Mouse (Mus musculus) hindbrain, embryonic 10.5 days (tissue): ENCODE measurements around the gene Sstr5. TPM values are rescaled to one million over a fixed set of nuclear protein-coding genes. Genes with fewer than 3 reads are reported as not detected.

Source experiments
- DNase-seq: peaks from one replicate; pipeline ENCODE4 v3.0.0-alpha.2; 2017; ENCODE audit warnings: low spot score
- H3K27ac ChIP-seq: fragments of 300-500 bp; sonication (generic); 2 replicates; pipeline ENCODE4 v1.5.1; 2016; ENCODE audit warnings: mild to moderate bottlenecking, moderate library complexity
- H3K27me3 ChIP-seq: fragments of 300-500 bp; sonication (generic); 2 replicates; pipeline ENCODE4 v1.6.1; 2016; ENCODE audit warnings: mild to moderate bottlenecking; ENCODE audit not compliant: poor library complexity, insufficient read depth, severe bottlenecking
- H3K36me3 ChIP-seq: fragments of 300-500 bp; sonication (generic); 2 replicates; pipeline ENCODE4 v1.6.1; 2016; ENCODE audit warnings: mild to moderate bottlenecking, moderate library complexity
- H3K4me1 ChIP-seq: fragments of 300-500 bp; sonication (generic); replicated peaks from 2 replicates; pipeline ENCODE4 v1.6.1; 2016; ENCODE audit warnings: mild to moderate bottlenecking
- H3K4me3 ChIP-seq: fragments of 300-500 bp; sonication (generic); 2 replicates; pipeline ENCODE4 v1.5.1; 2016; ENCODE audit warnings: mild to moderate bottlenecking, moderate library complexity
- H3K9me3 ChIP-seq: fragments of 300-500 bp; sonication (generic); 2 replicates; pipeline ENCODE4 v1.6.1; 2016; ENCODE audit warnings: mild to moderate bottlenecking, moderate library complexity
- WGBS: fragments of 180-500 bp; shearing (Covaris S2); methylation state at CpG from one replicate; pipeline ENCODE4 v1.1.7; 2016; 5-methylcytosine and 5-hydroxymethylcytosine counted together
- polyA plus RNA-seq: library from polyadenylated mRNA; unstranded; fragments of >200 nt; fragmentation: Nextera tagmentation; extraction: Ambion mirVana; gene quantifications from 2 replicates; pipeline ENCODE4 v1.2.1, GENCODE M21; 2016

Sstr5 gene
- polyA plus RNA-seq, 1 experiment from 2014 or later: 0.27 TPM

DNA sequence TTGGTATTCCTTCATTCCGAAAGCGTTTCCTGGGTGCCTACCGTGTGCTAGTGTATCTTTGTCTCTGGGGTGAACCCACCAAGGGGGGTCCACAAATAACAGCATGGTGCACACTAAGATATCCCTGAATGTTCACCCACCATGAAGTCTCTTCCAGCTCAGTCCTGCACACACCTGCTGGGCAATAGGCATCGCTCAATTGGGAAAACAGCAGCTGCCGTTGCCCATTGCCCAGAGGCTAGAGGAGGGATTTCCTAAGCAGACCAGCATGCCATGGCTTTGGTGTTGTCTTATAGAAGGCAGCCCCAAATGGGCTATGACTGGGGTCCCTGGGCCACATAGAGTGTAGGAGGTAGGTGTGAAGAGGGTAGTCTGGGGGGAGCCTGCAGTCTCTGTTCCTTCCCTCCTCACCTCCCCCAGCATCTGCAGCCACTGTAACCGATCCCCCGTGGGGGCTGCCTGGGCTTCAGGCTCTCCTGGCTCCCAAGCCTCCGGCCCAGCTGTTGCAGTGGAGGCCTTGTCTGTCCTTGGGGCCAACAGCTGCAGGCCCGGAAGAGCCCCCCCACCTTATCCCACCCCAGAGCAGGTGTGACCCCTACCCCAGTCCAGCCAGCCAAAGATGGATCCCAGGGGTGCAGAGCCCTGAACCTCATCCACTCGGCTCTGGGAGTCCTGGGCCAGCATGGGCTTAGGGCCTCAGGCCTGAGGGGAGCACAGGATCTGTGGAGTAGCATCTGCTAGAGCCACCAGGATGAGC, 13.2 kb upstream of the Sstr5 start:
- Histone ChIP-seq H3K27me3 (peaks cover 10% of the 10 kb centered on the region; the same call in 1 of the 2 replicates), H3K4me1 (peaks cover 17% of the 10 kb centered on the region), H3K27ac (peak overlapping the region; percentile 16; the same call in 1 of the 2 replicates), H3K36me3 (no peaks in the 10 kb centered on the region), H3K4me3 (no peak overlapping the region), H3K9me3 (peaks cover 4% of the 10 kb centered on the region; the same call in 1 of the 2 replicates)
- no peak for DNase-seq
- WGBS: 82% methylated on average over 10 of the region's 10 CpGs

- Histone ChIP-seq H3K4me3 (no peak overlapping the region), H3K27ac (peak overlapping the region; percentile 17; the same call in 1 of the 2 replicates), H3K36me3 (no peaks in the 10 kb centered on the region), H3K4me1 (peaks cover 17% of the 10 kb centered on the region), H3K27me3 (peaks cover 10% of the 10 kb centered on the region; the same call in 1 of the 2 replicates), H3K9me3 (peaks cover 3% of the 10 kb centered on the region; the same call in 1 of the 2 replicates)
- peak; percentile 70 for DNase-seq
- WGBS: 61% methylated on average over 7 of the region's 7 CpGs
Measured at GRCm38 (mm10) chr17:25508860-25509577, 11.9 kb upstream of the Sstr5 start.

DNA sequence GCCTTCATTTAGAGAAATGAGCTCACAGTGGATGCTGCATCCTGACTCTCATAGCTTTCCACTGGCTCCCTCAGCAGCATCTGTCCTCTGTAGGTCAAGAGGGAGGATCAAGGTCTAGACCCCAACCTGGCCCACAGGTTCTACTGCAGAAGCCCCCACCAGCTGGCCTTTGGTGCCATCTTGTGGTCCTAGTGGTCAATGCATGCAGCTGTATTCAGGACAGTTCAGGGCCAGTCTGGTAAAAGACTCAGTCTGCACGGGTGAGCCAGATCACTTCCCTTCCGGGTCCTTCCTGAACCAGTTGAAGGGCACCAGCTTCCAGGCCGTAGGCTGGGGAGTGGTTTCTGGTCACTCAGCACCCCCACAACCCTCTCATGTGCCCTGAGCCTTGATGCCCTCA, 10.7 kb upstream of the Sstr5 start:
- Histone ChIP-seq H3K9me3 (no peaks in the 10 kb centered on the region), H3K27ac (no peak overlapping the region), H3K4me3 (no peak overlapping the region), H3K27me3 (peaks cover 10% of the 10 kb centered on the region; the same call in 1 of the 2 replicates), H3K4me1 (peaks cover 17% of the 10 kb centered on the region), H3K36me3 (no peaks in the 10 kb centered on the region)
- 35% methylated on average over 3 of the region's 3 CpGs for WGBS
- DNase-seq: peak; percentile 77

- 85% methylated on average over 4 of the region's 4 CpGs for WGBS
- Histone ChIP-seq H3K4me1 (peaks cover 6% of the 10 kb centered on the region; the same call in 1 of the 2 replicates), H3K36me3 (no peaks in the 10 kb centered on the region), H3K9me3 (no peaks in the 10 kb centered on the region), H3K4me3 (no peak overlapping the region), H3K27ac (no peak overlapping the region), H3K27me3 (peaks cover 23% of the 10 kb centered on the region)
- DNase-seq: no peak
Measured at GRCm38 (mm10) chr17:25502599-25502998, 5.5 kb upstream of the Sstr5 start.

- H3K9me3 ChIP-seq: no peaks in the 10 kb centered on the region
- WGBS: 92% methylated on average over 6 of the region's 6 CpGs
- H3K27ac ChIP-seq: no peak overlapping the region
- H3K4me3 ChIP-seq: no peak overlapping the region
- peaks cover 18% of the 10 kb centered on the region for H3K27me3 ChIP-seq
- DNase-seq: no peak
- H3K4me1 ChIP-seq: peaks cover 23% of the 10 kb centered on the region; the same call in 1 of the 2 replicates
- H3K36me3 ChIP-seq: no peaks in the 10 kb centered on the region
Measured at GRCm38 (mm10) chr17:25482092-25482491, 15.0 kb downstream of the Sstr5 start.

DNA sequence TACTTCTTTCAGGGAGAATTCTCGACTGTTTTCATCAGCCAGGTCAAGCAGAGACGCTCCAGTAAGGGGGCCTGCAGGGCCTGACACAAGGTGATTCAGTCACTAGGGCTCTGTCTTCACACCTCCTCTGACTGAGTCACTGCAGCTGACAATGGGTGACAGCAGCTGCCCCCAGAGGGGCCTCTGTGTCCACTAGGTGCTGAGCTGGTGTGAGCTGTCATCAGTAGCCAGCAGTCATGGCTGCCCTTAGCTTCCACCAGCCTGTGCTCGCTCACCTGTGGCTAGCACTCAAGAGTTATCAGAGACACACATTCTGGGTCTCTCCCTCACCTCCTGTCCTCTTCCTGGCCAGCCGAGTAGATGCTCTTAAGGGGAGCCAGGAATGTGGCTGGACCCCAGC, 16.3 kb downstream of the Sstr5 start:
- H3K4me1 ChIP-seq: peaks cover 32% of the 10 kb centered on the region
- H3K4me3 ChIP-seq: no peak overlapping the region
- no peaks in the 10 kb centered on the region for H3K36me3 ChIP-seq
- no peaks in the 10 kb centered on the region for H3K9me3 ChIP-seq
- no peak overlapping the region for H3K27ac ChIP-seq
- peaks cover 27% of the 10 kb centered on the region for H3K27me3 ChIP-seq
- DNase-seq: no peak
- WGBS: 69% methylated on average over 4 of the region's 4 CpGs

DNA sequence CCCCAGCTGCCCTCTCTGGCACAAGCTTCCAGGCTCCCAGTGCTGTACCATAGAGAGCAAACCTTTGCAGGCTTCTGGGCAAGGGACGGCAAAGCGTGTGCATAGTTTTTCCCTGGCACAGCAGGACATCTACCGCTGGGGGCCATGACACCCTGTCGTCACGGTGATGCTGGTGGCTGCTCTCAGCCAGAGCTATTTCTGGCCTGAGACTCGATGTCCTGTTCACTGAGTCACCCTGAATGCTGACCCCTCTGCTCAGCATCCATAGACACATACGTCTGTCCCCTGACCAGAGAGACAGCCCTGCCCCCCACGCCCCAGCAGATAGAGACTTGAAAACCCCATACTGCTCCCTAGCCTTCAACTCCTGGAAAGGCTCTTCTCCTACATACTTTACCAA, 16.9 kb downstream of the Sstr5 start:
- peaks cover 34% of the 10 kb centered on the region for H3K27me3 ChIP-seq
- no peak for DNase-seq
- 43% methylated on average over 8 of the region's 8 CpGs for WGBS

GRCm38 (mm10) chr17:25475946-25476744, 20.9 kb downstream of the Sstr5 start:
- Histone ChIP-seq H3K27me3 (peaks cover 68% of the 10 kb centered on the region), H3K9me3 (no peaks in the 10 kb centered on the region), H3K36me3 (no peaks in the 10 kb centered on the region), H3K4me3 (no peak overlapping the region), H3K27ac (no peak overlapping the region), H3K4me1 (peaks cover 50% of the 10 kb centered on the region)
- WGBS: 42% methylated on average over 19 of the region's 19 CpGs
- DNase-seq: peak; percentile 47

More for the DNA sequence above, 16.9 kb downstream of the Sstr5 start:
- Histone ChIP-seq H3K4me3 (no peak overlapping the region), H3K36me3 (no peaks in the 10 kb centered on the region), H3K4me1 (peaks cover 28% of the 10 kb centered on the region), H3K27ac (no peak overlapping the region), H3K9me3 (no peaks in the 10 kb centered on the region)

- H3K9me3 ChIP-seq: no peaks in the 10 kb centered on the region
- H3K4me3 ChIP-seq: peak overlapping the region; percentile 51
- WGBS: 2% methylated on average over 38 of the region's 38 CpGs
- peaks cover 72% of the 10 kb centered on the region for H3K27me3 ChIP-seq
- peak; percentile 69 for DNase-seq
- no peak overlapping the region; the same call in 1 of the 2 replicates for H3K27ac ChIP-seq
- peaks cover 51% of the 10 kb centered on the region for H3K4me1 ChIP-seq
- no peaks in the 10 kb centered on the region for H3K36me3 ChIP-seq
Measured at GRCm38 (mm10) chr17:25474330-25475077, 22.6 kb downstream of the Sstr5 start.

DNA sequence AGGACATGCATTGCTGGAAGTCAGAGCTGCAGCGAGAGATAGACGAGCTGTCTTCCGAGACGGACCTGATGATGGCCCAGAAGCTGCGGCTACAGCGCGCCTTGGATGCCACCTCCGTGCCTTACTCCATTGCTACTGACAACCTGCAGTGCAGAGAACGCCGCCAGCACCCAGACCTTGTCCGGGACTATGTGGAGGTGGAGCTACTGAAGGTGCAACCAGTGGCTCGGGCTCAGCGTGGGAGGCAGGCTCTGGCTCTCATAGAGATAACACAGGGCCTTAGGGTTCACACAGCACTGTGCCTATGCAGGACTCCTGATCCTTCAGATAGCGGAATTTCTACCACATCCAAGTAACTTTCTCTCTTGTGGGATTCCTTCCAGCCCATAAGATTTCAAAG, 25.0 kb downstream of the Sstr5 start:
- H3K4me1 ChIP-seq: peaks cover 54% of the 10 kb centered on the region
- peaks cover 56% of the 10 kb centered on the region for H3K27me3 ChIP-seq
- H3K36me3 ChIP-seq: no peaks in the 10 kb centered on the region
- no peak for DNase-seq
- no peaks in the 10 kb centered on the region for H3K9me3 ChIP-seq
- WGBS: 55% methylated on average over 14 of the region's 14 CpGs
- H3K27ac ChIP-seq: peak overlapping the region; percentile 26
- H3K4me3 ChIP-seq: peak overlapping the region; percentile 33

DNA sequence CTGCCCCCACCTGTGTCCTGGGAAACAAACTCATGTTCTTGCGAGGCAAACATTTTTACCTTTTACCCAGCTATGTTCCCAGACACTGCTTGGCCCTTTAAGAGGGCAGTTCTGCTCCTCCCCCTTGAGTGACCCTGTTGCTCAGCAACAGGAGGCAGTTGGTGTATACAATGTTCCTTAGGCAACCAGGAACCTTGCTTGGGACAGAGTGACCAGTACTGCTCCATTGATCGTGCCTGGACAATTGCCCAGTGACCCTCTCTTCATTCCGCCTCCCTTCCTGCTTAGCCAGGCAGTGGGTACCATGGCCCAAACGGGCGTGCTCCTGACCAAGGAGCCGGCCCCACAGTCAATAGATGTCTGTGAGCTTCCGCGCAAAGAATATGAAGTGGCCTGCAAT, 25.7 kb downstream of the Sstr5 start:
- H3K27me3 ChIP-seq: peaks cover 50% of the 10 kb centered on the region
- peak overlapping the region; percentile 33 for H3K4me3 ChIP-seq
- peak overlapping the region; percentile 26 for H3K27ac ChIP-seq
- no peaks in the 10 kb centered on the region for H3K9me3 ChIP-seq
- peak; percentile 52 for DNase-seq
- no peaks in the 10 kb centered on the region for H3K36me3 ChIP-seq
- WGBS: 35% methylated on average over 8 of the region's 8 CpGs
- H3K4me1 ChIP-seq: peaks cover 49% of the 10 kb centered on the region

DNA sequence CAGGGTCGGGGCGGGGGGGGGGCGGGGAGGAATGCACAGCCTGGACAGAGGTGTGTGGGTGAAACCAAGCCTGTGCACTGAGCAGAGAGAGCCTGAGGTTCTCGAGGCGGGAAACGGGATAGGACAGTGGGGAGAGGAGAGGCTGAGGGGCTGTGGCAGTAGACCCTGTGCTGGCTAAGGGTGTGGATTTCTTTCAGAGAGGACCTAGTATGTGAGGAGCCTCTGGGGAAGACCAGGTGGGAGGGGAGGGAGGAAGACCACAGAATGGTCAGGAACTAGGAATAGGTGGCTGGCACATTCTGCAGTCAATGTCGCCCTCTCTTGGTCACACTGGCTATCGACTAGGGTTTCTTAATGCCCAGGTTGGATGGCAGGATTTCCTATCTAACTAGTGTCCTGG, 27.3 kb downstream of the Sstr5 start:
- 37% methylated on average over 8 of the region's 8 CpGs for WGBS
- H3K4me1 ChIP-seq: peaks cover 43% of the 10 kb centered on the region
- H3K9me3 ChIP-seq: no peaks in the 10 kb centered on the region
- peaks cover 38% of the 10 kb centered on the region for H3K27me3 ChIP-seq
- DNase-seq: peak; percentile 71
- H3K27ac ChIP-seq: no peak overlapping the region
- no peak overlapping the region for H3K4me3 ChIP-seq
- no peaks in the 10 kb centered on the region for H3K36me3 ChIP-seq
